Comparison of ENCODE assay signal across 13 mouse cellular contexts in genomic region chr4:62348329-62348705, GRCm38 (mm10). TPM values are rescaled to one million over a fixed set of nuclear protein-coding genes. Genes with fewer than 3 reads are reported as not detected.
A peak's percentile ranks its signal among the peaks of the same experiment; 100 is the strongest.
DNase-seq lines count a peak whose midpoint lies in the region; ATAC-seq and TF ChIP-seq lines count a peak whose summit lies in the region.
"Had no signal": no experiment of that assay in that cellular context is flagged by ENCODE, and none has a peak within 500 bp of the region (broad histone marks: within the 10 kb centered on the region; RNA-seq: fewer than 3 reads in every experiment).

No protein-coding gene starts in this region.

- TF ChIP-seq CTCF in lung, embryonic 14.5 days (IDR thresholded peaks at IDR 0.05; ENCODE audit: low read depth) = no peak
- TF ChIP-seq CTCF in lung, adult 2 months (IDR thresholded peaks at IDR 0.05; ENCODE audit: insufficient read depth, low read length) = no peak
- no peak for TF ChIP-seq CTCF in olfactory bulb, adult 2 months (IDR thresholded peaks at IDR 0.05; ENCODE audit: insufficient read depth, low read depth, low read length)

- DNase-seq in heart, adult 18-20 months = no peak
- peak; percentile 50 for DNase-seq in lung, embryonic 14.5 days
- DNase-seq in lung, adult 2 months = no peak
- no peak for DNase-seq in spleen, postnatal 4 days (ENCODE audit: low spot score in 2 of 2)
- no peak for DNase-seq in adipocyte (ENCODE audit: low spot score)
- DNase-seq: cerebellum, adult 9-10 months; right cerebral cortex, postnatal 4 days; thymus, adult 2 months had no signal

- WGBS in heart, embryonic 13.5 days = 47% methylated on average over 2 of the region's 2 CpGs
- WGBS in lung, embryonic 14.5 days = 28% methylated on average over 2 of the region's 2 CpGs
- 9% methylated on average over 2 of the region's 2 CpGs for WGBS in lung, adult 2 months
- 35% methylated on average over 2 of the region's 2 CpGs for WGBS in intestine, embryonic 16.5 days
- 61% methylated on average over 2 of the region's 2 CpGs for WGBS in olfactory bulb, adult 2 months

- H3K4me2 ChIP-seq in heart, embryonic 13.5 days = peak overlapping the region; percentile 22
- H3K4me2 ChIP-seq in lung, embryonic 14.5 days = peak overlapping the region; percentile 27; the same call in 1 of the 2 replicates
- H3K4me2 ChIP-seq in intestine, embryonic 16.5 days (ENCODE audit: low read depth, low read length) = no peak overlapping the region
- H3K4me2 ChIP-seq: midbrain, embryonic 11.5 days had no signal

- H3K4me3 ChIP-seq in heart, embryonic 13.5 days = no peak overlapping the region
- H3K4me3 ChIP-seq in lung, embryonic 14.5 days (ENCODE audit: low read depth, low read length) = no peak overlapping the region
- H3K4me3 ChIP-seq in lung, adult 2 months (replicated peaks; ENCODE audit: extremely low read depth, low read depth, low read length) = no peak overlapping the region
- H3K4me3 ChIP-seq in intestine, embryonic 16.5 days (ENCODE audit: low read length) = no peak overlapping the region
- no peak overlapping the region for H3K4me3 ChIP-seq in olfactory bulb, adult 2 months (ENCODE audit: insufficient read depth, low read depth, low read length)

- H3K36me3 ChIP-seq in heart, embryonic 13.5 days = peaks cover 54% of the 10 kb centered on the region
- peaks cover 41% of the 10 kb centered on the region for H3K36me3 ChIP-seq in lung, embryonic 14.5 days (ENCODE audit: insufficient read depth)
- peaks cover 2% of the 10 kb centered on the region; the same call in 1 of the 2 replicates for H3K36me3 ChIP-seq in intestine, embryonic 16.5 days (ENCODE audit: control insufficient read depth, insufficient read depth, low read length)

- peak overlapping the region; percentile 79 for H3K27ac ChIP-seq in heart, embryonic 13.5 days (replicated peaks)
- H3K27ac ChIP-seq in lung, embryonic 14.5 days (ENCODE audit: low read depth) = peak overlapping the region; percentile 72
- peak overlapping the region; percentile 63 for H3K27ac ChIP-seq in intestine, embryonic 16.5 days (ENCODE audit: low read length)
- H3K27ac ChIP-seq in olfactory bulb, adult 2 months (ENCODE audit: insufficient read depth, low read depth, low read length) = peak overlapping the region; percentile 51; the same call in 1 of the 2 replicates

- TF ChIP-seq POLR2A in lung, adult 2 months (IDR thresholded peaks at IDR 0.05; ENCODE audit: borderline replicate concordance, extremely low read depth, low read depth, low read length) = no peak
- no peak for TF ChIP-seq POLR2A in olfactory bulb, adult 2 months (IDR thresholded peaks at IDR 0.05; ENCODE audit: insufficient read depth, low read depth, low read length)

- no peak for ATAC-seq in heart, embryonic 13.5 days (ENCODE audit: extremely low read depth, insufficient number of reproducible peaks, low FRiP score, low TSS enrichment)
- peak; percentile 53; the same call in 1 of the 2 replicates for ATAC-seq in lung, embryonic 14.5 days (ENCODE audit: insufficient read depth)
- ATAC-seq in intestine, embryonic 16.5 days = peak; percentile 64

- peaks cover 12% of the 10 kb centered on the region; the same call in 1 of the 2 replicates for H3K4me1 ChIP-seq in heart, embryonic 13.5 days
- peaks cover 4% of the 10 kb centered on the region; the same call in 1 of the 2 replicates for H3K4me1 ChIP-seq in lung, embryonic 14.5 days (ENCODE audit: insufficient read depth)
- peaks cover 32% of the 10 kb centered on the region for H3K4me1 ChIP-seq in lung, adult 2 months (ENCODE audit: control insufficient read depth, insufficient read depth, low read length)
- H3K4me1 ChIP-seq in intestine, embryonic 16.5 days (ENCODE audit: control insufficient read depth, insufficient read depth, low read length) = peaks cover 3% of the 10 kb centered on the region
- H3K4me1 ChIP-seq in olfactory bulb, adult 2 months (ENCODE audit: control insufficient read depth, insufficient read depth, low read length) = no peaks in the 10 kb centered on the region

- no peaks in the 10 kb centered on the region for H3K27me3 ChIP-seq in heart, embryonic 13.5 days (replicated peaks)
- no peaks in the 10 kb centered on the region for H3K27me3 ChIP-seq in lung, embryonic 14.5 days (ENCODE audit: insufficient read depth, low read length)
- H3K27me3 ChIP-seq in intestine, embryonic 16.5 days (replicated peaks; ENCODE audit: control insufficient read depth, insufficient read depth, low read length) = no peaks in the 10 kb centered on the region
- H3K27me3 ChIP-seq: CH12.LX had no signal

- H3K9ac ChIP-seq in heart, embryonic 13.5 days = no peak overlapping the region
- H3K9ac ChIP-seq in lung, embryonic 14.5 days = peak overlapping the region; percentile 21; the same call in 1 of the 2 replicates
- no peak overlapping the region for H3K9ac ChIP-seq in intestine, embryonic 16.5 days (ENCODE audit: low read depth, low read length)

- peaks cover 3% of the 10 kb centered on the region; the same call in 1 of the 2 replicates for H3K9me3 ChIP-seq in heart, embryonic 13.5 days
- no peaks in the 10 kb centered on the region for H3K9me3 ChIP-seq in lung, embryonic 14.5 days (ENCODE audit: low read depth, low read length)
- H3K9me3 ChIP-seq in intestine, embryonic 16.5 days (ENCODE audit: control insufficient read depth, low read length) = no peaks in the 10 kb centered on the region

RNA-seq across cellular contexts. Expression of gene Fkbp15, which starts 12.0 kb away (rescaled TPM):
- 16.7 and 17.8 TPM in 2 replicates for polyA plus RNA-seq in heart, embryonic 13.5 days (2015; fragmentation: Nextera tagmentation; extraction: Ambion mirVana)
- total RNA-seq in heart, adult 18-20 months (2021) = 10 to 100 TPM; 16.4 to 17.7 TPM
- 24.6 and 26.6 TPM in 2 replicates for polyA plus RNA-seq in lung, embryonic 14.5 days (2014; fragmentation: Nextera tagmentation; extraction: Ambion mirVana)
- 35.6 and 41.5 TPM in 2 replicates for polyA plus RNA-seq in lung, adult 2 months (2012; rRNA removed)
- 24.3 and 27.9 TPM in 2 replicates for polyA plus RNA-seq in intestine, embryonic 16.5 days (2015; fragmentation: Nextera tagmentation; extraction: Ambion mirVana)
- not detected in 2 replicates for polyA plus RNA-seq in olfactory bulb, adult 2 months (2012; ENCODE audit: insufficient read depth, insufficient read length, low replicate concordance, missing spikeins)

RNA-seq across cellular contexts. Expression of gene Slc31a1, which starts 12.2 kb away (rescaled TPM):
- polyA plus RNA-seq in heart, embryonic 13.5 days (2015; fragmentation: Nextera tagmentation; extraction: Ambion mirVana) = 41.2 and 42.4 TPM in 2 replicates
- total RNA-seq in heart, adult 18-20 months (2021) = 10 to 100 TPM; 17.3 to 18.7 TPM
- 44.4 and 50.8 TPM in 2 replicates for polyA plus RNA-seq in lung, embryonic 14.5 days (2014; fragmentation: Nextera tagmentation; extraction: Ambion mirVana)
- polyA plus RNA-seq in lung, adult 2 months (2012; rRNA removed) = 23.2 and 29.3 TPM in 2 replicates
- 127 and 149 TPM in 2 replicates for polyA plus RNA-seq in intestine, embryonic 16.5 days (2015; fragmentation: Nextera tagmentation; extraction: Ambion mirVana)
- not detected in 2 replicates for polyA plus RNA-seq in olfactory bulb, adult 2 months (2012; ENCODE audit: insufficient read depth, insufficient read length, low replicate concordance, missing spikeins)

Comparison
In these comparisons a context has a peak if more than half of its experiments do, and no peak if none do; other contexts are left out.
1. RNA of gene Slc31a1, which starts 12.2 kb away (polyA plus RNA-seq): 127 to 149 TPM in intestine, embryonic 16.5 days, 44.4 to 50.8 TPM in lung, embryonic 14.5 days, 41.2 to 42.4 TPM in heart, embryonic 13.5 days and 23.2 to 29.3 TPM in lung, adult 2 months; not detected in olfactory bulb, adult 2 months; every median in the first group is over 10 times any median in the second.
2. Peak in every context shown above with its lines, with median percentiles within 50 percentile points of each other: H3K27ac ChIP-seq.